Mouse (Mus musculus): ENCODE data around the gene Dhx35.

Dhx35 gene

DNA sequence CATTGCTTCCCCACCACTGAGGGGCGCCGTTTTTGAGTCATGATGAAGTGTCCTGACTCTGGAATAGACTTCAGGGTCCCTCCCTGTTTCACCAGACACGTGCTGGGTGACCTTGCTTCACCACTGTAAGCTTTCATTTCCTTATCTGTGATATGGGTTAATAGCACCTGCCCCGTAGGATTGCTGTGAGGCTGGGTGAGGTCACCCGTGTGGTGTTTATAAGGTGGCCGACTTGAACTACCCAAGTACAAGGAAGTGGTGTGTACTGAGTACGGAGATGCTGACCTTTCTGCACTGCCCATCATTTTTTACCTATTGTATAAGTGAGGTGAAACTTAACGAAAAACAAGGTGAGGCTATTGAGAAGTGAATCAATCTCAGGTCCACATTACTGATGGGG, 9.0 kb downstream of the Dhx35 start:
- DNase-seq (ENCODE audit: low read depth) = no peak

DNA sequence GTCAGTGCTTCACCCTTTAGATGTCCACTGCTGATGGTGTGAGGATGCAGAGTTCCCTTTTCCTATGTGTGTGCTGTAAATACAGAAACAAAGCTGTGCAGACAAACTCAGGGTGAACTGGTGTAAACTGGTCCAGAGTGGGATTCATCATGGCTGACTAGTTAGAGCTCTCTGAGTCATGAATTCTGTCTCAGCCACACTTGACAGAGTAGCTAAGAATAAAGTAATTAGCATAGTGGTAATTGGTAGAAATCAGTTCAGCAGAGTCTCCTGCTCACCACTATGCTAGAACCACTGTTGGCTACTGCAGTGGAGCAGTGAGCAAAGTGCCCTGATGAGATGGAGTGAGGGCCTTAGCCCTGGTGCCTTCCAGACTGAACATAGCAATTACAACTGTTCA, 21.1 kb downstream of the Dhx35 start:
- DNase-seq (ENCODE audit: low read depth) = no peak

DNA sequence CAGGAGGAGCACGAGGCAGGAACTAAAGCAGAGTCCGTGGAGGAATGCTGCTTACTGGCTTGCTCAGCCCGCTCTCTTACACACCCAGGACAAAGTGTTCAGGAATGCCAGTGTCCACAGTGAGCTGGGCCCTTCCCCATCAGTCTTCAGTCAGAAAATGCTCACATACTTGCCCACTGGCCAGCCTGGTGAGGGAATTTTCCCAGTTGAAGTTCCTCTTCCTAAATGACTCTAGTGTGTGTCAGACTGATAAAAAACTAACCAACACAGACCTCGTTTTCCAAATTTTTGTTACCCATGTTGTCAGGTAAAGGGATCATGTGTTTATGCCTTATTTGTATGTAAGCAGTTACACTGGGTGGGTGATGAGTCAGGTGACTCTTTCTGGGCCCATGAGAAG, 21.6 kb downstream of the Dhx35 start:
- DNase-seq (ENCODE audit: low read depth) = no peak

DNA sequence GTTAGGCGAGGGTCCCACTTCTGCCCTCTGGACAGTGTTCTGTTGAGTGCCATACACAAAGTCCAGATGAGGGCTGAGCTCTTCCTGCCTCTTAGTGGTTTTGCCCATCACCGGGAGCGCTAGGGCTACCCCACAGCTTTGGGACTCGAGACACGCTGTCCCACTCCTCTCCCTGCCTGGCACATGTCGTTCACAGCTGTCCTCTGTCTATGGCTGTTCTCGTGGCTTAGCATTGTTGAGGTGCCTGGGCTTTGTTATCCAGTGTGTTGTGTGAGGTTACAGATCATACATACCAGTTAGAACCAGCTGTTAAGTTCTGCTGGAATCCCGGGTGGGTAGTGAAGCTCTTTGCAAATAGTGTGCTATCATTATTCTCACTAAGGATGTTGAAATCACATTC, 23.1 kb downstream of the Dhx35 start:
- no peak for DNase-seq (ENCODE audit: low read depth)

DNA sequence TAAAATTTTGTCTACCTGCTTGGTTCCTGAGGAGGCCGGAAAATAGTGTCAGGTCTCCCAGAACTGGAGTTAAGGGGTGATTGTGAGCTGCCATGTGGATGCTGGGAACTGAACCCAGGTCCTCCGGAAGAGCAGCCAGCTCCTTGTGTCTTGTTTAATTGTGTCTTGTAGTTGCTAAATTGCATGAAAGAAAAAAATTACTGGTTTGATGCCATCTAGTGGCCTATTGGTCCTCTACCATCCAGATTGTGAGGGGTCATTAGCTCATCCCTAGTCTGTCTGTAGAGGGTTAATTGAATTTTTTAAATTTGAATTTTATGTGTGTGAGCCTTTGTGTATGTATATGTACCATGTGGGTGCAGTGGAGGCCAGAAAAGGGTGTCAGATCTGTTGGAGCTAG, 33.5 kb downstream of the Dhx35 start:
- DNase-seq (ENCODE audit: low read depth) = no peak

DNA sequence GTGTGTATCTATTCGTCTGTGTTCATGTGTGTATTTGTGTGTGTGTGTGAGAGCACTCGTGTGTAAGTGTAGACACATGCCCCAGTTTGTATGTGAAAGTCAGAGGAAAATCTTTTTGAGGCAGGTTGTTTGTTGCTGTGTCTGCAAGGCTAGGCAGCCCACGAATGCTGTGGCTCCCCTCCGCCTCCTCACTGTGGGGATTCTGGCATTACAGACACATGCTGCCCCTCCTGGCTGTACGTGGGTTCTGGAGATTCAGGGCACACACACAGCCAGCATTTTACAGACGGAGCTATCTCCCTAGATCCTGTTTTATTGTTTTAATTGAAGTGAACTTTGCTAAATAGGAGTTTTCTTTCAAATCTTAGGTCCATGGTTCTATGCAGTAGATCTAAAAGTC, 35.1 kb downstream of the Dhx35 start:
- DNase-seq (ENCODE audit: low read depth) = no peak

DNA sequence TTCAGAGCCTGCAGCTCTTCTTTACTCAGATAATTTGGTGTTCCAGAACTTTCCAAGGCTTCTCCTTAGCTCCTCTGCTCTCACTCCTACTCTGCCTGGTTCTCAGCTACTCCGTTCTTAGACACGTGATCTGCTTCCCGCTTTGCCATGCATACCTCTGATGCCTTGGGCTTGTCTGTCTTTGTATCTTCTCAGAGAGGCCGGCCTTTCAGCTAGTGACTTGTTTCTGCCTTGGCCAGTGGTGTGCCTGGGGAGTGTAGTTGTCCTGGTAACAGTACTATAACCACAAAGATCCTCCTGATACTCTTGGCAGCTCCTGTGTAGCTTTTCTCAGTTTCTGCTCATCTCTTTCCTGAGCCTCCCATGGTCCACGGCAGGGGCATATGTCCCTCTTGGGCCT, 38.6 kb downstream of the Dhx35 start:
- no peak for DNase-seq (ENCODE audit: low read depth)

DNA sequence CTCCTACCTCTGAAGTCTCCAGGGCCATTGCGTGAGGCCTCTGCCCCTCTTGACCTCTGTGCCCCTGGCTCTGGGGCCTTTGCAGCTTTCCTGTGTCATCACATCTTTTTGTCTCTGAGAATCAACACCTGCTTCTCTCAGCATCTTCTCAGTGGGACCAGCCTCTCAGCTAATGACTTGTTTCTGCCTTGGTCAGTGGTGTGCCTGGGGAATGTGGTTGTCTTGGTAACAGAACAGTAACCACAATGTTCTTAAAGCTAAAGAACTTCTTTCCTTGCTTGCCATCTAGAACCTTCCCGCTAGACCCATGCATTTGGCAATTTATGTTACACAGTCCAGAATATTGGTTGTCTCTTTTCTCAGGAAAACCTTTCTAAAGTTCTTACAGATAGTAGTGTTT, 39.0 kb downstream of the Dhx35 start:
- no peak for DNase-seq (ENCODE audit: low read depth)

DNA sequence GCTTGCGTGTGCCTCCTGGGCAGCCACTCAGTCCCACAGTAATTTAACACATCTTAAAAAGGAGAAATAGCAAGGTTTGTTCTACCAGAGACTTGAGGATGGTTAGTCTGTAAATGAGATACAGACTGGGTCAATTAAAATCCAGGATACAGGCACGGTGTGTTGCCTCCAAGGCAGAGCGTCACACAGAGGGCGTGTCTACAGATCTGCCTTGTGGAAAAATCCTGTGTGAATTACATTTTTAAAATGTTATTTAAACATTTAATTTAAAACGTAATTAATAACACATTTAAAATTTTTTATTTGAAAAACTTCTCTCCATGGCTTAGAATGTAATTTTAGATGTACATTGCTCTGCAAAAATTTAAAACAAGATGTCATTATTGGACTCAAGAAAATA, 48.7 kb downstream of the Dhx35 start:
- no peak for DNase-seq (ENCODE audit: low read depth)

DNA sequence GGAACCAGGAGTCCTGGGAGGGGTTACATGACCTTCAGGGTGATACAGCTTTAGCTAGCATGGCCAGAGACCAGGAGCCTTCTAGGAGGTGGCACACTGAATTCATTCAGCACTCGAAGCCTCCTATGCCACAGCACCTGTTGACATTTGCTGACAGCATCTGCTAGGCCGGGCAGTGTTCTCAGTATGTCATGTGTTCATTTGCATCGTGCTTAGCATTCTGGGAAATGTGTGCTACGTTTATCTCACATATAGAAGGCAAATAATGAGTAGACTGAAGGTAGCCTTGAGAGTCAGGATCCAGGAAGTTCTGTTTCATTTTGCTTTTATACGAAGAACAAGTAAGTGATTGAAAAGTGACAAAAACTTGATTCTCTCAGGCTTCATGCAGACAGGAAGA, 50.4 kb downstream of the Dhx35 start:
- DNase-seq (ENCODE audit: low read depth) = no peak

DNA sequence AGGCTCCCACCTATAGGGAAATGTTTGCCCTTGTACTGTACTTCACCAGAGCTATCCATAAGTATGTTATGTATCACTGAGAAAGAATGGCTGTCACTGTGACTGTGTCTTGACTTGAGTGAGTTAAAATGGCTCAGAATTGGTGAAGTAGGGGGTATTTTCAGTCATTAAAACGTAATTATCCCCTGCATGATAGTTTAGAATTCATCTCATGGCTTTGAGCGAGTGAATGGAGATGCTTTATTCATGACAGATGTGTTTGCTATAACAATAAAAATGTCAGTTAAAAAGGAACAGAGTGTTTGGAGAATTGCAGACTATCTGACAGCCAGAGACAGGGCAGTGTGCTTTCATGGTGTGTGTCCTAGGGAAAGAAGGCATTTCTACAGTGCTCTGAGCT, 51.6 kb downstream of the Dhx35 start:
- no peak for DNase-seq (ENCODE audit: low read depth)

DNA sequence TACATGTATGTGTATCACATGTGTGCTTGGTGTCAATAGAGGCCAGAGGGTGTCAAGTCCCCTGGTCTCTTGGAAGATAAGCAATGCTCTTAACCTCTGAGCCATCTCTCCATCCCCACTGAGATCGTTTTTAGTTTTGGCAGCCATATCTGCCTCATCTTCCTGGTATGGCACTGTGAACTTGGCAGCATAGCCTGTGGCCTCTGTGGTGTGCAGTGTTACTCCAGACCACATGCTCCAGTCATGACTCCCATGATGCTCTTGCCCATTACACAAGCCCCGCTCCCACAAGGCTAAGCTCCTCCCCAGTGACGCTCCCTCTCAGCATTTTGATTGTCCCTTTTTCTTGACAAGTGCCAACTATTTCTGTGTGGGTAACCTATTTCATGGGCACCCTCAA, 53.4 kb downstream of the Dhx35 start:
- no peak for DNase-seq (ENCODE audit: low read depth)

DNA sequence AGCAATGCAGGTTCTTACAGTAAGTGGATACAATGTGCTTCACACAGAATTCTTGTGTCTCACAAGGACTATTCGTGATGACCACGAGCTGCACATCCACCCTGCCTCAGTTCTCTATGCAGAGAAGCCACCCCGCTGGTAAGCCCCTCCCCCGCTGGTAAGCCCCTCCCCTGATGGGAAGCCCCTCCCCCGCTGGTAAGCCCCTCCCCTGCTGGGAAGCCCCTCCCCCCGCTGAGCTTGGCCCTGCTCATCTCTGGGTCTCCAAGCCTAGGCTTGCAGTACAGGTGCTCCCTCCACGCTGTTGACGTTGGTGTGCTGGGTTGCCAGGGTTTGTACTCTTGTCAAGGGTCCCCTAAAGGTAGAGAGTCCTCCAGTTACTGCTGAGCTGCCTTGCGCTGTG, 54.8 kb downstream of the Dhx35 start:
- DNase-seq (ENCODE audit: low read depth) = no peak

DNA sequence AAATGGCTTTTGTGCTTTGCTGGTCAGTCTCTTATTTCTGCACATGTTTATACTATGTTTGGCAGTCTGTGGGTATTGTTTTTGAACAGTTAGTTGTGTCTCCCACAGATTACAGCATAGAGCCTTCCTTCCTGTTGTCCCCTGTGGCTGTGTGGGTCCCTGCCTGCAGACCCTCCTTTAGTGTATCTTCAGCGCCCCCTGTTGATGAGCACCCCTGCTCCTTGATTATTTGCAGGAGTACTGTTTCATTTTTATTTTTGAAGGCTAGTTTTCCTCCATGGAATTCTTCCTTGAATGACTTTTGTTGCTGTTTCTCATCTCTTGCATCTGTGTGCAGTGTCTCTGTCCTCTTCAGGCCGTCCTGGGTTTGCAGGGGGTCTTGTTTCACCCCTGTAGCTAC, 58.0 kb downstream of the Dhx35 start:
- no peak for DNase-seq (ENCODE audit: low read depth)

DNA sequence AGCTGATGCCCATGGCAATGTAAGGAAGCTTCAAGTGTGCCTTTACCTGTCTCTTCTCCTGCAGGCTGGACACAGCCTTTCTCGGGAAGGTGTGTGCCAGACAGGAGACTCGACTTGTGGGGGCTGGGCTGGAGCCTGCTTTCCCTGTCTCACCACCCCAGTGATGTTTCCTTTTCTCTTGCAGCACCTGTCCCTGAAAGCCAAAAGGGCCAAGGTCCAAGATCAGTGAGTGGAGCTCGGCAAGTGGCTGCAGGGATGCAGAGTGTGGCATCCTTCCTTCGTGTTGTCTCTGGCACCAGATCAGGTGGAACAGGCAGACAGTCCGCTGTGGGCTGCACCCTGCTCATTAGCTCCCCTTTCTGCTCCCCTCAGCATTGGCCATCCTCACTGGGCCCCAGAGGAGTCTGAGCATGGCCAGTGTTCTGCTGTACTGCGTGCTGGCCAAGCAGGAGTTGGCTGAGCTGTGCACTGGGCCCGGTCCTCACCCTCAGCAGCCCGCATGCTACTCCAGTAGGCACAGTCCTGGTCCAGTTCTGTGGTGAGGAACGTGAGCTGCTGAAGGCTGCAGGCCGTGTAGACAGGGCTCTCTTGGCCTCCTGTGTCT, 62.4 kb downstream of the Dhx35 start:
- no peak for DNase-seq (ENCODE audit: low read depth)

DNA sequence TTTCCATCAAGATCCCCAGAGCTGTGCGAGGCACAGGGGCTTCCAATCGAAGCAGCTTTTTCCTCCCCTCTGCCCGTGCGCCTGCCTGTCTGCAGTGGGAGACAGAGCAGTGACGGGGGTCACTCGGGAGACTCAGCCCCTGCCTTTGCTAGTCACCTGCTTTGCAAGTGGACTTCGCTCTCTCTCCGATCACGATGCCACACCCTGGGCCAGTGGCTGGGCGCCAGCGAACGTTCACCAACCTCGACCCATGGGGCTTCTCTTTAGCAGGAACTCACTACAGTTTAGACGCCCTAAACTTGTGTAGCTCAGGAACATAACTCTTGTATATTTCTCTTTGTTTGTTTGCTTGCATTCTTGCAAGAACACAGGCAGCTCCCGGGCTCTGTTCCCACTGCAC, 63.0 kb downstream of the Dhx35 start:
- DNase-seq (ENCODE audit: low read depth) = no peak

DNA sequence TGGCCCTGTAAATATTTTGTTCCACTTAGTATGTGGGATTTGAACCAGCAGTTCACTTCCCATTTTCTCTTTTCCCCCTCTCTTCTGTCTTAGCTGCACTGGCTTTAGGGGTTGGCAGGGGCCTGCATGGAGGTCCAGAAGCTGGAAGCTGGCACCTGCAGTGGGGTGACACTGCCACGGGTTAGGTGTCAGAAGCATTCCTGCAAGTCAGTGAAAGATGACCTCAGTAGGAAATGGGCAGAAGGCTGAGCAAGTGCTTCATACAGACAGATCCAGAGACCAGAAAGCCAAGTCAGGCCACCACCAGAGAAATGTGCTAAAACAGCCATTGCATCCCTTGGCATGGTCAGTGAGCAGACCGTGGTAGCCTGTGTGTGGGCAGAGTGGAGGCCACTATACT, 66.5 kb downstream of the Dhx35 start:
- no peak for DNase-seq (ENCODE audit: low read depth)

DNA sequence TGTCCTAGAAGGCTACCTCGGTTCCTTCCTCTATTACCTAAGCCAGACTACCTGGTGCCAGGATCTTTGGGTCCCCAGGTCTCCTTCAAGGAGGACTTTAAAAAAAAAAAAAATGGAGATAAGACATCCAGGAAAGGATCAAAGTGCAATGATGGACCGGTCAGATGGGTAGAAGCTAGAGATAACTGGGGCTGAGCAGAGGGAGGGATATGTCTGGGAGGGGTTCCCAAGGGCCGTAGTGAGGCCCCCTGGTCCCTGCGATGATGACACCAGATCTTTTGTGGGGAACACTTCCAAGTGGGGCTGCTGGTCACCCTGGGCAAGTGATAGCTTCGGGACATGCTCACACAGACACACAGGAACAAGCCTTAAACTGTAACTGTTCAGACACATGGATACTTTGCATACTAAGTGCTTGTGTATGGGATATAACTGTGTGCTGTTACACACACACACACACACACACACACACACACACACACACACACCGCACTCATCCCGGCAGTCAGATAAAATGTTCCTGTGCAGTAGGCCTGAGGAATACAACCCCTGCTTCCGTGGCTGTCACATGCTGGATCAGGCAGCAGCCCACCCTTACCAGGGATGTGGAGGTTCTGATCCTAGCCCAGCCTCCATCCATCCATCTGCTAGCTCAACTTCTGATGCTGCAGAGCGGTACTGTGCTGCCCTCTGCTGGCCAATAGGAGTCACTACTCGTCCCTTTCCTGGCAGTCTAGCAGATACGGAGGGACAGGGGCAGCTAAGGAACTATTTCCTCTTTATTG, 68.9 kb downstream of the Dhx35 start:
- no peak for DNase-seq (ENCODE audit: low read depth)

DNA sequence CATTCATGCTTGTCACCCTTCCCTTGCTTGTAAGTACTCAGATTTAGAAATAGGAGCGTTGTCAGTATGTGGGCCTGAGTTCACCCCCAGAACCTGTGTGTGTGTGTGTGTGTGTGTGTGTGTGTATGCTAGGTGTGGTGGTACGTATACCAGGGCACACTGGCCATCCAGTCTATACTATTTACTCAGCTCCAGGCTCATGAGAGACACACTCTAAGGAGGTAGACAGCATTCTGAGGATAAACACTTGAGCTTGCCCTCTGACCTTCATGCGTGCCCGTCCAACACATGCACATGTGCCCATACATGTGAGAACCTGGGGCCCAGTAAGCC, 69.5 kb downstream of the Dhx35 start:
- no peak for DNase-seq (ENCODE audit: low read depth)

DNA sequence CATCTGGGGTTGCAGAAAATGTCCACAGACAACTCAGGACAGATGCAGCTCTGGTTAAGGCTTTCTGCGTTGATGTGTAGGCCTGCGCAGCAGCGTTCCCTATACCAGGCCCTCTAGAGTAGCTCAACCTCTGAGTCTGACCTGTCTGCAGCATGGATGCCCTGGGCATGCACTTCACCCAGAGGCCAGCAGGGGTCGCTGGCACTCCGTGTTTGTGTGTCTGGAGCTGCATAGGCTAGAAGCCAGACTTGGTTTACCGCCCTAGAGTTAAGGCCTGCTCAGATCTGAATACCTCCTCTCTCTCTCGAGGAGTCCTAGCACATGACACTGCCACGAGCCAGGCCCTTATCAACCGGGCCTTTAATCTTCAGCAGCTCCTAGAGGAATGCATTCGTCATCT, 70.8 kb downstream of the Dhx35 start:
- no peak for DNase-seq (ENCODE audit: low read depth)

DNA sequence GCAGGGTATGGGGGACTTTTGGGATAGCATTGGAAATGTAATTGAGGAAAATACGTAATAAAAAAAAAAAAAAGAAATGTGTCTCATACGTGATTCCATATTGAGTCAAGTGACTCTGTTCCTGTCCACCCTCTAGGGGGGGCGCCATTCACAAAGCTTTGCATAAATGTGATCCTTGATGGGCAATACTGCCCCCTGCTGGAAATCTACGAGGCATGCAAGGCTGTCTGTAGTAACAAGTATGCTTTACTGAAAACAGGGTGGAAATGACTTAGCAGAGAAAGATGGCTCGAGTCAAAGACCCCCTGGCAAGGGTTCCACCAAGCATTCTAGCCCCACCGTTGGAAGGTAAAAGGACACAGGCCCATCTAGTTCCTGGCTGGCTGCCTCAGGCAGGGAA, 92.0 kb downstream of the Dhx35 start:
- no peak for DNase-seq (ENCODE audit: low read depth)

DNA sequence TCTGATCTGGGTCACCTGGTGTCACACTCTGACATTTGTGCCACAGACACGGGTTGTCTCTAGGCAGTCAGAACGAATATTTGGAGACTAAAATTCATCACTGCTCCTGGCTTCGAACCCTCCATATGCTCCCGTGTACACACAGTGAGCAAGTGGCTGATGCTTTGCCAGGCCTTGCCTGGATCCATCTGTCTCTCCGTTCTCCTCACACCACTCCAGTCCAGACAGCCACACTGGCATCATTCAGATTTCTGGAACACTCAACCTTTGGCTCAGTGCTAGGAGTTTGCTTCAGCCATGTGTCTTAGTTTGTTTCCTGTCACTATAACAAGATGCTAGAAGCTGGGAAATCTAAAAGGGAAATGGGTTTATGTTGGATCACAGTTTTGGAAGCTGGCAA, 93.9 kb downstream of the Dhx35 start:
- no peak for DNase-seq (ENCODE audit: low read depth)

DNA sequence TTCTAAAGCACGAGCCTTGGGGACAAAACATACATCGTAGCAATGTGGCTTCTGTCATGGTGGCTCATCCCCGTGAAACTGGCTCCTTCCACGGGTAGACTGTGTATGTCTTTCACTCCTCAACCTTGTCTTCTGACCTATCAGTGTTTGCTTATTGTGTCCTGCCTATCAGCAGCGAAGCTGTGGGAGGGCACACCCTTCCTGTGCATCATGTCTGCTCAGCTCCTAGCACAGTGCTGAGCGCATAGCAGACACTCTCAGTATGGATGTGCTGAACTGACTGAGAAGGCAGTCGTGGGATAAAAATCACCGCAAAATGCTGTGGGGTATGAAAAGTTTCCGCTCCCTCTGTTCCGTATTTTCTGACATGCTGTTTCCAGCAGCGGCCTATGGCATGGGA, 94.6 kb downstream of the Dhx35 start:
- DNase-seq (ENCODE audit: low read depth) = no peak

DNA sequence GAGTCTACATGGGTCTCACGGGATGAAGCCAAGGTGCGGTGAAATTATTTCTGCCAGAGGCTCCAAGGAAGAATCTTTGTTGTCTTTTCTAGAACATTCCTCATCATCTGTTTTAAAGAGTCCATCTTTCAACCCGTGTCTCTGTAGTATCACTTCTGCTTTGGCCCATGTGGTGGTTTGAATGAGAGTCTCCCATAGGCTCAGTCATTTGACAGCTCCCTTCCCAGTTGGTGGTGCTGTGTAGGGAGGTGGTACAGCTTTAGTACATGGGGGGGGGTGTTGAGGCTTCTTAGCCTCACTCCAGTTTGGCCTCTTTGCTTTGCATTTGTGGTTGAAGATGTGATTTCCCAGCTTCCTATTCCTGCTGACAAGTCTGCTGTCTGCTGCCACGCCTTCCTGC, 96.7 kb downstream of the Dhx35 start:
- DNase-seq (ENCODE audit: low read depth) = no peak

Measured in fibroblast of lung, adult 2 months (primary cell).